Mouse (Mus musculus) embryonic fibroblast, embryonic 13.5 days (primary cell): ENCODE results near the gene Tcl1b3.

Source experiments
- CTCF ChIP-seq: IDR thresholded peaks from 2 replicates; pipeline ENCODE4 v1.5.1; 2011; ENCODE audit warnings: mild to moderate bottlenecking, control low read depth, low read length, moderate library complexity, borderline replicate concordance; ENCODE audit not compliant: insufficient read depth
- POLR2A ChIP-seq: IDR thresholded peaks from 2 replicates; pipeline ENCODE4 v1.6.1; 2011; ENCODE audit warnings: low read depth, mild to moderate bottlenecking, control low read depth, low read length, moderate library complexity

- TF ChIP-seq CTCF: no peak
- TF ChIP-seq POLR2A: no peak
Observed at GRCm38 (mm10) chr12:105159390-105159789, 31.5 kb upstream of the Tcl1b3 start, which contains the start of gene Tcl1b1.
